Mouse (Mus musculus) forebrain, embryonic 12.5 days (tissue): ENCODE results near the gene Pwwp2b. TPM values are rescaled to one million over a fixed set of nuclear protein-coding genes. Genes with fewer than 3 reads are reported as not detected.

Experiments used
- ATAC-seq: fragments of 200-750 bp; cut with Nextera tagmentation; 2 replicates; pipeline ENCODE4 v1.8.0; 2017; ENCODE audit warnings: moderate TSS enrichment; ENCODE audit not compliant: low FRiP score
- H3K27ac ChIP-seq: fragments of 300-500 bp; sonication (generic); 2 replicates; pipeline ENCODE4 v1.5.1; 2016; ENCODE audit warnings: mild to moderate bottlenecking
- H3K27me3 ChIP-seq: fragments of 300-500 bp; sonication (generic); 2 replicates; pipeline ENCODE4 v1.6.1; 2016; ENCODE audit warnings: mild to moderate bottlenecking
- H3K36me3 ChIP-seq: fragments of 300-500 bp; sonication (generic); replicated peaks from 2 replicates; pipeline ENCODE4 v1.6.1; 2016; ENCODE audit warnings: mild to moderate bottlenecking
- H3K4me1 ChIP-seq: fragments of 300-500 bp; sonication (generic); 2 replicates; pipeline ENCODE4 v1.6.1; 2016
- H3K4me2 ChIP-seq: fragments of 300-500 bp; sonication (generic); 2 replicates; pipeline ENCODE4 v1.6.1; 2016; ENCODE audit warnings: mild to moderate bottlenecking, moderate library complexity
- H3K4me3 ChIP-seq: fragments of 300-500 bp; sonication (generic); replicated peaks from 2 replicates; pipeline ENCODE4 v1.5.1; 2016; ENCODE audit warnings: mild to moderate bottlenecking
- H3K9ac ChIP-seq: fragments of 300-500 bp; sonication (generic); 2 replicates; pipeline ENCODE4 v1.6.1; 2016; ENCODE audit warnings: mild to moderate bottlenecking
- H3K9me3 ChIP-seq: fragments of 300-500 bp; sonication (generic); 2 replicates; pipeline ENCODE4 v1.6.1; 2016
- WGBS: fragments of 180-500 bp; shearing (Covaris S2); methylation state at CpG from one replicate; pipeline ENCODE4 v1.1.7; 2016; 5-methylcytosine and 5-hydroxymethylcytosine counted together
- polyA plus RNA-seq: library from polyadenylated mRNA; unstranded; fragments of >200 nt; fragmentation: Nextera tagmentation; extraction: Ambion mirVana; gene quantifications from 2 replicates; pipeline ENCODE4 v1.2.1, GENCODE M21; 2016

Pwwp2b gene
- polyA plus RNA-seq, 1 experiment from 2014 or later = 4.0 TPM

DNA sequence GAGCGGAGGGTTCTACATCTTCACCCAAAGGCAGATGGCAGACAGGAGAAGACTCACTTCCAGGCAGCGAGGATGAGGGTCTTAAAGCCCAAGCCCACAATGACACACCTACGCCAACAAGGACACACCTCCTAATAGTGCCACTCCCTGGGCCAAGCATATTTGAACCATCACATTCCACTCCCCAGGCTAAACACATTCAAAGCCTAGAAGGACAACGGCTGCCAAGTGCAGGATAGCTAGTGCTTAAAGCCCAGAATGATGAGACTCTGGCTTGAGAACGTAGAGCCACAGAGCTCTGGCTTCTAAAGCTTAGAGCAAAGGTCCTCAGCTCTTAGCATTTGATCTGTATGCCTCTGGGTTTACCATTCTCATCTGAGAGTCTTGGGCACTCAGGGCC, 45.8 kb downstream of the Pwwp2b start:
- Histone ChIP-seq H3K4me3 (no peak overlapping the region), H3K9me3 (no peaks in the 10 kb centered on the region), H3K9ac (no peak overlapping the region), H3K27ac (no peak overlapping the region), H3K27me3 (no peaks in the 10 kb centered on the region), H3K36me3 (no peaks in the 10 kb centered on the region), H3K4me2 (no peak overlapping the region), H3K4me1 (0 out of 2 replicates have a peak, but pooled peaks cover under 1% of the 10 kb centered on the region)
- 92% methylated on average over 5 of the region's 5 CpGs for WGBS
- no peak for ATAC-seq

DNA sequence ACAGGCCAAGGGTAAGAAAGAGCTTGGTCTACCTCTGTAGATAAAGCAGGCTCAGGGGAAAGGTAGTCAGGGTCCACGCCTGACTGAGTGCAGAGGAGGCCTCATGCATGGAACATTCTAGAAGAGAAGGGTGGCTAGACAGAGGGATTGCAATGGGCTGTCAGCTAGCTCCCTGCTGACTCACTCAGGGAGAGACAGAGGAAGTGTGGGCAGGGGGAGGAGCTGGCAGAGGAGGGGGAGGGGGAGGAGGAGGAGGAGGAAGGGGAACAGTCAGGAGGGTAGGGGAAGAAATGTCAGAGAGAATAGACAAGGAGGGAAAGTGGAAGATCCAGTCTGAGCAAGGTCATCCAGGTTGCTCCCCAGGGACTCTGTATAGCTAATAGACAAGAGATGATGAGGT, 47.4 kb downstream of the Pwwp2b start:
- peaks cover 8% of the 10 kb centered on the region for H3K27me3 ChIP-seq
- no peak overlapping the region for H3K9ac ChIP-seq
- no peaks in the 10 kb centered on the region for H3K9me3 ChIP-seq
- no peak overlapping the region for H3K27ac ChIP-seq
- 92% methylated on average over 1 of the region's 1 CpGs for WGBS
- H3K36me3 ChIP-seq = no peaks in the 10 kb centered on the region
- no peak overlapping the region for H3K4me2 ChIP-seq
- no peak overlapping the region for H3K4me3 ChIP-seq
- H3K4me1 ChIP-seq = 0 out of 2 replicates have a peak, but pooled peaks cover 5% of the 10 kb centered on the region
- no peak for ATAC-seq

DNA sequence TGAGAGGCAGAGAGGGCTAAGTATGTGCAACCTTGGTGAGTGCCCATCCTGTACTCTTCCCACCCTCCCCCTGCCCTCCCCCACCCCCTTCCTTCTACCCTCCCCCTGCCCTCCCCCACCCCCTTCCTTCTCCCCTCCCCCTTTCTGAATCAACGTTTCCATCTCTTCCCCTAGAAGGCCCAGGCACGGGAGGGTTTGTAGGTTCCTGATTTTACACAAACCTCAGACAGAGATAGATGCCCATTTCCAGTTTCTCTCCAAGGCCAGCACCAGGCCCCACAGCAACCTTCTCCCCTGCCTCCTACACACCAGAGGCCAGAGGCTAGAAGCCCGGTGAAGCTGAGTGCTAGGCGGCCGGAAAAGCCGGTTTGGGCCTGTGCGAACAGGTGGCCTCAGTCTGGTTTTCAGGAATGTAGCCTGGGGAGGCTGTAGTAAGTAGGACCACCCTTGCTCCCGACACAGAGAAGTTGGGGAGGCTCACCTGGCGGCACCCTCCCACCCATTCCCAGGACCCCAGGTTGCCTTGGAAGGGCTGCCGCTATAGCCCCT, 48.3 kb downstream of the Pwwp2b start:
- Histone ChIP-seq H3K4me1 (0 out of 2 replicates have a peak, but pooled peaks cover 5% of the 10 kb centered on the region), H3K36me3 (no peaks in the 10 kb centered on the region), H3K27me3 (peaks cover 9% of the 10 kb centered on the region), H3K4me3 (no peak overlapping the region), H3K9ac (no peak overlapping the region), H3K9me3 (no peaks in the 10 kb centered on the region), H3K4me2 (no peak overlapping the region), H3K27ac (no peak overlapping the region)
- ATAC-seq = no peak
- 77% methylated on average over 10 of the region's 10 CpGs for WGBS

GRCm38 (mm10) chr7:139298446-139298845, 50.2 kb downstream of the Pwwp2b start:
- Histone ChIP-seq H3K27ac (no peak overlapping the region), H3K36me3 (no peaks in the 10 kb centered on the region), H3K4me1 (0 out of 2 replicates have a peak, but pooled peaks cover 5% of the 10 kb centered on the region), H3K9ac (no peak overlapping the region), H3K9me3 (no peaks in the 10 kb centered on the region), H3K27me3 (peaks cover 15% of the 10 kb centered on the region), H3K4me3 (no peak overlapping the region), H3K4me2 (no peak overlapping the region)
- WGBS = 49% methylated on average over 4 of the region's 4 CpGs
- no peak for ATAC-seq

- H3K9me3 ChIP-seq = no peaks in the 10 kb centered on the region
- H3K36me3 ChIP-seq = no peaks in the 10 kb centered on the region
- H3K4me3 ChIP-seq = no peak overlapping the region
- peak; percentile 42; the same call in 1 of the 2 replicates for ATAC-seq
- no peak overlapping the region for H3K9ac ChIP-seq
- no peak overlapping the region for H3K27ac ChIP-seq
- WGBS = 21% methylated on average over 8 of the region's 8 CpGs
- H3K4me1 ChIP-seq = 0 out of 2 replicates have a peak, but pooled peaks cover 5% of the 10 kb centered on the region
- H3K27me3 ChIP-seq = peaks cover 20% of the 10 kb centered on the region
- 0 out of 2 replicates have a peak overlapping the region, but pooled peaks have one; percentile 10 for H3K4me2 ChIP-seq
Measured at GRCm38 (mm10) chr7:139299424-139299823, 51.1 kb downstream of the Pwwp2b start.

DNA sequence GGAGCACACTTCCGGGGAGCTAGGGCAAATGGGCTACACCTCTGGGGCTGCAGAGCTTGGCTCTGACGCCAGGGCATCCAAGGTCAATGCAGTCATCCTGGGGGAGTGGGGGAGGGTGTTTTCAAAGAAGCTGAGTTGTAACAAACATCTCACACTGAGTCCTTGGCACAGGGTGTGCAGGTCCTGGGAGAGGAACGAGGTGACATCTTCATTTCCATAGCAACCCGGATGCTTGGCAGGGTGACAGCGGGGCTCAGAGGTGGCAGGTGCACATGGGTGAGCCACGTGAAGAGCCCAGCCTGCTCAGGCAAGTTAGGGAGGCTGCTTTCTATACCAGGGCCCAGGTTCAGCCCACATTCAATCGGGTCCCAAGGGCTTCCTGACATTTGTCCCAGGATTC, 52.1 kb downstream of the Pwwp2b start:
- 57% methylated on average over 7 of the region's 7 CpGs for WGBS
- H3K27me3 ChIP-seq = peaks cover 23% of the 10 kb centered on the region
- no peak overlapping the region for H3K9ac ChIP-seq
- H3K27ac ChIP-seq = no peak overlapping the region
- H3K4me1 ChIP-seq = 0 out of 2 replicates have a peak, but pooled peaks cover 5% of the 10 kb centered on the region
- no peaks in the 10 kb centered on the region for H3K36me3 ChIP-seq
- no peak overlapping the region for H3K4me2 ChIP-seq
- no peaks in the 10 kb centered on the region for H3K9me3 ChIP-seq
- H3K4me3 ChIP-seq = no peak overlapping the region
- no peak for ATAC-seq

DNA sequence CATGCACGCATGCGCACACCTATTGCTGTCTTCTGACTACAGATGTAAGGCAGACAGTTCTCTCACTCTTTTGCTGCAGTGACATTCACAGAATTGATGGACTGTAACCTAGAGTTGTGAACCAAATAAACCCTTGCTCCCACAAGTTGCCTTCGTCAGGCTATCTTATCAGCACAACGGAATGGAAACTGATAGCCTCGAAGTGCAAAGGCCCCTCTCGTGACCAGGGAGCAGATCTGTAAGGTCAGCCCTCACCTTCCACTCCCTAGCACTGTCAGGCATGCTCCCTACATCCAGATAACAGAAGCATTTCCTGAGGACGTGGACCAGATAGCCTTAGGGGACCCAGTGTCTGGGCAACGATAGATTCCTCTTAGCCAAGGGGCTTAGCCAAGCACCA, 53.2 kb downstream of the Pwwp2b start:
- H3K4me1 ChIP-seq = 0 out of 2 replicates have a peak, but pooled peaks cover 5% of the 10 kb centered on the region
- H3K27ac ChIP-seq = no peak overlapping the region
- no peak overlapping the region for H3K4me3 ChIP-seq
- peaks cover 30% of the 10 kb centered on the region for H3K27me3 ChIP-seq
- 77% methylated on average over 8 of the region's 8 CpGs for WGBS
- H3K9ac ChIP-seq = no peak overlapping the region
- no peaks in the 10 kb centered on the region for H3K36me3 ChIP-seq
- no peak for ATAC-seq
- H3K9me3 ChIP-seq = no peaks in the 10 kb centered on the region
- H3K4me2 ChIP-seq = no peak overlapping the region

DNA sequence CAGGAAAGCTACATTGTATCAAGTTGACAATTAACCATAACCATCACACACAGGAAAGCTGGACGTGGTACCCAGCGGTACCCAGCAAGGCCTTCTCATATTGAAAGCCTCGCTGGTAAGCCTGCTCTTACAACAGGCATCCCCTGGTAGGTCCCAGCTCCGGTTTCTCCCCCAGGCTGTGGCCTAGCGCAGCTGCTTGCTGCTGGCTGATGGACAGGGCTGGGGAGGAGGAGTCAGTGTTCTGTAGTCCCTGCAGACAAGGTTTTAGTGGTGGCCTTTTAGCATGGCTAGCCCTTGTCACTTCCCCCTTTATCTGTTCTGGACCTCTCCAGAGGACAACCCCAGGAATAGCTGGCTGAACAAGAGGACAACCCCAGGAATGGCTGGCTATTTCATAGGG, 54.0 kb downstream of the Pwwp2b start:
- H3K4me2 ChIP-seq = no peak overlapping the region
- H3K4me3 ChIP-seq = no peak overlapping the region
- H3K4me1 ChIP-seq = 0 out of 2 replicates have a peak, but pooled peaks cover 5% of the 10 kb centered on the region
- no peaks in the 10 kb centered on the region for H3K36me3 ChIP-seq
- H3K27ac ChIP-seq = no peak overlapping the region
- no peak overlapping the region for H3K9ac ChIP-seq
- no peak for ATAC-seq
- H3K27me3 ChIP-seq = peaks cover 33% of the 10 kb centered on the region
- no peaks in the 10 kb centered on the region for H3K9me3 ChIP-seq
- WGBS = 57% methylated on average over 5 of the region's 5 CpGs

DNA sequence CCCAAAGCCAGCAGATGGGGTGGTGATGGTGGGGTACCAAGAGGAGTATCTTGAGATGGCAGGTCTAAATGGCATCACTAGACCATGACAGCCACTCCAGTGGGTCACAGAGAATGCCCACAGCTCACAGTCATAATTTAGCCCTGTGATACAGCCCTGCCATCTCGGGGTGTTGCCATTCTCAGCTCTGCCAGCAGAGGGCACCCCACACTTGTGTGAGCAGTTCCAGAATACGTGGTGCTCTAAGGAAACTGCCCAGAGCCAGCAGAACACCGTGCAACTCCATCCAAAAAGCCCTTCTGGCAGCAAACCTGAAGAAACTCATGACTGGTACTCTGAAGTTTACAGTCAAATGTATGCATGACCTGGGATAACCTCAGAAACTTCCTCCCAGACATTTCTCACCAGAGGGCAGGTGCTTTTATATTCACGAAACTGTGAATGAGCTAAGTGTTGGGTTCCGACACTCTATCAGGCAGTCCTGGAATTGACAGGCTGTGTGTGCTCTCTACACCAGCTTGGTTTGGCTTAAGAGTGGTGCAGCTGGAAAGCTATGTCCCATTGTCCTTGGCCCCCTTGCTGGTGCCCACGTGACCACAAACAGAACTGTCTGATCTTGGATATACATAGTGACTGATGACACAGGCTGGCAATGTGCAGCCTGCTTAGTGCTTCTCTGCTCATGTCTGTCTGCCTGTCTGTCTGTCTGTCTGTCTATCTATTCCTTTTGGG, 55.2 kb downstream of the Pwwp2b start:
- H3K36me3 ChIP-seq = no peaks in the 10 kb centered on the region
- H3K27me3 ChIP-seq = peaks cover 39% of the 10 kb centered on the region
- no peak overlapping the region for H3K4me3 ChIP-seq
- H3K27ac ChIP-seq = no peak overlapping the region
- no peak overlapping the region for H3K4me2 ChIP-seq
- H3K4me1 ChIP-seq = 0 out of 2 replicates have a peak, but pooled peaks cover 5% of the 10 kb centered on the region
- ATAC-seq = peak; percentile 54
- H3K9me3 ChIP-seq = no peaks in the 10 kb centered on the region
- H3K9ac ChIP-seq = no peak overlapping the region
- 39% methylated on average over 6 of the region's 6 CpGs for WGBS

DNA sequence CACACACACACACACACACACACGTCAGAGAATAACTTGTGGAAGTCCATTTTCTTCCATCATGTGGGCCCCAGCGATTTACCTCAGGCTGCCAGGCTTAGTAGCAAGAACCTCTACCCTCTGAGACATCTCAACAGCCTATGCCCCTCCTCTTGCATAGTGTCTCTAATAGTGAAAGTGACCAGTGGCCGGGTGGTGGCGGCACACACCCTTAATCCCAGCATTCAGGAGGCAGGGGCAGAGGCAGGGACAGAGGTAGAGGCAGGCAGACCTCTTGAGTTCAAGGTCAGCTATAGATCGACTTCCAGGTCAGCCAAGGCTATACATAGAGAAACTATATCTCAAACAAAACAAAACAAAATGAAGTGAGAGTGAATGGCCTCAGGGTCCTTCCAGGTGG, 56.0 kb downstream of the Pwwp2b start:
- no peak for ATAC-seq
- Histone ChIP-seq H3K4me3 (no peak overlapping the region), H3K27ac (no peak overlapping the region), H3K4me2 (no peak overlapping the region), H3K36me3 (no peaks in the 10 kb centered on the region), H3K27me3 (peaks cover 43% of the 10 kb centered on the region), H3K4me1 (peaks cover 1% of the 10 kb centered on the region; the same call in 1 of the 2 replicates), H3K9me3 (no peaks in the 10 kb centered on the region), H3K9ac (no peak overlapping the region)
- 35% methylated on average over 5 of the region's 5 CpGs for WGBS

- Histone ChIP-seq H3K27ac (no peak overlapping the region), H3K36me3 (no peaks in the 10 kb centered on the region), H3K4me1 (peaks cover 12% of the 10 kb centered on the region), H3K27me3 (peaks cover 40% of the 10 kb centered on the region), H3K9ac (no peak overlapping the region), H3K9me3 (no peaks in the 10 kb centered on the region), H3K4me3 (no peak overlapping the region), H3K4me2 (no peak overlapping the region)
- WGBS = 48% methylated on average over 2 of the region's 2 CpGs
- no peak for ATAC-seq
Measured at GRCm38 (mm10) chr7:139307056-139307455, 58.8 kb downstream of the Pwwp2b start.

- H3K27ac ChIP-seq = no peak overlapping the region
- ATAC-seq = no peak
- no peak overlapping the region for H3K4me2 ChIP-seq
- H3K9ac ChIP-seq = no peak overlapping the region
- H3K36me3 ChIP-seq = no peaks in the 10 kb centered on the region
- peaks cover 43% of the 10 kb centered on the region for H3K27me3 ChIP-seq
- H3K9me3 ChIP-seq = no peaks in the 10 kb centered on the region
- WGBS = 83% methylated on average over 8 of the region's 8 CpGs
- peaks cover 12% of the 10 kb centered on the region for H3K4me1 ChIP-seq
- H3K4me3 ChIP-seq = no peak overlapping the region
Measured at GRCm38 (mm10) chr7:139308140-139308895, 60.0 kb downstream of the Pwwp2b start.
